Mouse (Mus musculus): Measurements from ENCODE around the gene Eef1e1.

- TF ChIP-seq CTCF (IDR thresholded peaks at IDR 0.05; ENCODE audit: borderline replicate concordance, control insufficient read depth, extremely low read depth, insufficient read depth, low read length, poor library complexity) (no peak), POLR2A (IDR thresholded peaks at IDR 0.05; ENCODE audit: control insufficient read depth, extremely low read depth, insufficient read depth, low read length, poor library complexity) (no peak)
These were observed 11.2 kb upstream of the Eef1e1 start for GRCm38 (mm10) chr13:38670051-38670450.
